Mouse (Mus musculus) cerebellum, adult 18-20 months (tissue): ENCODE data around the gene Alg5.

Experiments used
- DNase-seq, 2 experiments: peaks; one replicate each; pipeline ENCODE4 v3.0.0; 2021

Gene Alg5

GRCm38 (mm10) chr3:54741965-54742364 is 6.6 kb downstream of the Alg5 start:
- no peak for DNase-seq

GRCm38 (mm10) chr3:54745799-54746198 is 10.5 kb downstream of the Alg5 start:
- no peak for DNase-seq

GRCm38 (mm10) chr3:54753411-54753810 is 18.1 kb downstream of the Alg5 start:
- no peak for DNase-seq

- DNase-seq: peak; percentile 74 to 84
Observed at GRCm38 (mm10) chr3:54755145-54756041, 20.1 kb downstream of the Alg5 start, which contains the start of gene Smad9. Smad9 (plus strand) TSS chr3:54755582.

GRCm38 (mm10) chr3:54756058-54756457 is 20.7 kb downstream of the Alg5 start:
- DNase-seq: peak; percentile 51 to 60

GRCm38 (mm10) chr3:54757446-54757845 is 22.1 kb downstream of the Alg5 start:
- DNase-seq: no peak

- DNase-seq: no peak
Observed at GRCm38 (mm10) chr3:54759211-54759610, 23.9 kb downstream of the Alg5 start.

- DNase-seq: no peak
Observed at GRCm38 (mm10) chr3:54760321-54761115, 25.2 kb downstream of the Alg5 start.

GRCm38 (mm10) chr3:54761258-54761657 is 25.9 kb downstream of the Alg5 start:
- no peak for DNase-seq

- peak; percentile 41 to 64 for DNase-seq
Observed at GRCm38 (mm10) chr3:54764418-54764817, 29.1 kb downstream of the Alg5 start.

GRCm38 (mm10) chr3:54765521-54765920 is 30.2 kb downstream of the Alg5 start:
- peak in 1 of 2 experiments; percentile 22 for DNase-seq

GRCm38 (mm10) chr3:54766034-54766433 is 30.7 kb downstream of the Alg5 start:
- DNase-seq: no peak

GRCm38 (mm10) chr3:54766811-54767210 is 31.5 kb downstream of the Alg5 start:
- DNase-seq: no peak

- no peak for DNase-seq
Observed at GRCm38 (mm10) chr3:54768592-54768991, 33.3 kb downstream of the Alg5 start.

- no peak for DNase-seq
Observed at GRCm38 (mm10) chr3:54769349-54770275, 34.3 kb downstream of the Alg5 start.

GRCm38 (mm10) chr3:54773613-54774012 is 38.3 kb downstream of the Alg5 start:
- no peak for DNase-seq

- no peak for DNase-seq
Observed at GRCm38 (mm10) chr3:54775989-54776631, 40.8 kb downstream of the Alg5 start.

- DNase-seq: no peak
Observed at GRCm38 (mm10) chr3:54790601-54791000, 55.3 kb downstream of the Alg5 start.

- no peak for DNase-seq
Observed at GRCm38 (mm10) chr3:54791822-54792677, 56.7 kb downstream of the Alg5 start.

GRCm38 (mm10) chr3:54793762-54794161 is 58.4 kb downstream of the Alg5 start:
- no peak for DNase-seq

- DNase-seq: no peak
Observed at GRCm38 (mm10) chr3:54795379-54795778, 60.0 kb downstream of the Alg5 start.
